8 mouse cellular contexts compared by ENCODE assay signal in genomic region chr5:64503514-64503913, GRCm38 (mm10).
DNase-seq lines count a peak whose midpoint lies in the region; ATAC-seq and TF ChIP-seq lines count a peak whose summit lies in the region.

No protein-coding gene starts in this region.

- DNase-seq in left cerebral cortex, postnatal 10 days (ENCODE audit: extremely low spot score in 1 of 2, low spot score in 2 of 2): peak; percentile 40 to 56
- no peak for DNase-seq in left cerebral cortex, adult 8-10 months (ENCODE audit: low spot score in 2 of 2)
- peak; percentile 96 for DNase-seq in NIH3T3 (ENCODE audit: low read depth)
- peak; percentile 58 for DNase-seq in brain, embryonic 14.5 days (ENCODE audit: low read depth)

- H3K36me3 ChIP-seq in heart, embryonic 15.5 days: no peaks in the 10 kb centered on the region
- H3K36me3 ChIP-seq in limb, embryonic 15.5 days: no peaks in the 10 kb centered on the region
- H3K36me3 ChIP-seq in testis, adult 2 months (ENCODE audit: control insufficient read depth, insufficient read depth, low read length): no peaks in the 10 kb centered on the region

- WGBS in heart, embryonic 15.5 days: 20% methylated on average over 4 of the region's 4 CpGs
- 15% methylated on average over 4 of the region's 4 CpGs for WGBS in limb, embryonic 15.5 days

- H3K27ac ChIP-seq in heart, embryonic 15.5 days: peak overlapping the region; percentile 47
- H3K27ac ChIP-seq in limb, embryonic 15.5 days: peak overlapping the region; percentile 19; the same call in 1 of the 2 replicates
- peak overlapping the region; percentile 69 for H3K27ac ChIP-seq in testis, adult 2 months (ENCODE audit: control insufficient read depth, insufficient read depth, low read depth, low read length)

- H3K9me3 ChIP-seq in heart, embryonic 15.5 days (replicated peaks): no peaks in the 10 kb centered on the region
- no peaks in the 10 kb centered on the region for H3K9me3 ChIP-seq in limb, embryonic 15.5 days

- peaks cover 29% of the 10 kb centered on the region for H3K4me1 ChIP-seq in heart, embryonic 15.5 days (replicated peaks)
- peaks cover 45% of the 10 kb centered on the region for H3K4me1 ChIP-seq in limb, embryonic 15.5 days
- peaks cover 9% of the 10 kb centered on the region for H3K4me1 ChIP-seq in testis, adult 2 months (ENCODE audit: control insufficient read depth, insufficient read depth, low read length)

- no peaks in the 10 kb centered on the region for H3K27me3 ChIP-seq in heart, embryonic 15.5 days
- H3K27me3 ChIP-seq in limb, embryonic 15.5 days: no peaks in the 10 kb centered on the region
- no peaks in the 10 kb centered on the region for H3K27me3 ChIP-seq in testis, adult 2 months (ENCODE audit: control insufficient read depth, insufficient read depth, low read length)

- TF ChIP-seq POLR2A in brain, embryonic 14.5 days (IDR thresholded peaks at IDR 0.05; ENCODE audit: borderline replicate concordance, extremely low read depth, insufficient read depth, insufficient read length, poor library complexity, severe bottlenecking): no peak
- no peak for TF ChIP-seq POLR2A in testis, adult 2 months (IDR thresholded peaks at IDR 0.05; ENCODE audit: control insufficient read depth, low read depth, low read length)

- H3K4me3 ChIP-seq in heart, embryonic 15.5 days: no peak overlapping the region
- no peak overlapping the region for H3K4me3 ChIP-seq in limb, embryonic 15.5 days
- H3K4me3 ChIP-seq in testis, adult 2 months (ENCODE audit: control insufficient read depth, low read depth, low read length): no peak overlapping the region

- TF ChIP-seq CTCF in brain, embryonic 14.5 days (IDR thresholded peaks at IDR 0.05; ENCODE audit: borderline replicate concordance, extremely low read depth, insufficient read depth, insufficient read length): no peak
- no peak for TF ChIP-seq CTCF in testis, adult 2 months (IDR thresholded peaks at IDR 0.05; ENCODE audit: control insufficient read depth, insufficient read depth, insufficient replicate concordance, low read depth, low read length)

- intact Hi-C loops in left cerebral cortex, postnatal 10 days (cut with DNase I): loop anchor here (10.0 kb wide), 1 partner anchor 361 kb away; no protein-coding TSS in a partner anchor

- no peak overlapping the region for H3K9ac ChIP-seq in heart, embryonic 15.5 days
- H3K9ac ChIP-seq in limb, embryonic 15.5 days: no peak overlapping the region

- ATAC-seq in heart, embryonic 15.5 days (replicated peaks; ENCODE audit: insufficient number of reproducible peaks, insufficient read depth, low FRiP score, low read depth): 0 out of 2 replicates have a peak, but pooled peaks have one; percentile 18
- ATAC-seq in limb, embryonic 15.5 days (ENCODE audit: insufficient number of reproducible peaks, low FRiP score, low TSS enrichment, low read depth): no peak
- ATAC-seq in erythroid progenitor cell, adult 5-6 weeks (replicated peaks; ENCODE audit: low FRiP score, poor library complexity, severe bottlenecking): no peak

- no peak overlapping the region for H3K4me2 ChIP-seq in heart, embryonic 15.5 days
- H3K4me2 ChIP-seq in limb, embryonic 15.5 days: no peak overlapping the region

Comparison
In these comparisons a context has a peak if more than half of its experiments do, and no peak if none do; other contexts are left out.
1. DNase-seq: peak in left cerebral cortex, postnatal 10 days (2 of 2), NIH3T3 (single experiment) and brain, embryonic 14.5 days (single experiment); none in left cerebral cortex, adult 8-10 months (0 of 2).
2. H3K27ac ChIP-seq: peak in every context shown above with its lines; median percentile 69 in testis, adult 2 months; 47 in heart, embryonic 15.5 days; 19 in limb, embryonic 15.5 days.